Comparison of ENCODE assay signal across 15 mouse cellular contexts in genomic region chr2:38608831-38609309, GRCm38 (mm10). TPM values are rescaled to one million over a fixed set of nuclear protein-coding genes. Genes with fewer than 3 reads are reported as not detected.
A peak's percentile ranks its signal among the peaks of the same experiment; 100 is the strongest.
DNase-seq lines count a peak whose midpoint lies in the region; ATAC-seq and TF ChIP-seq lines count a peak whose summit lies in the region.
"Had no signal": no experiment of that assay in that cellular context is flagged by ENCODE, and none has a peak within 500 bp of the region (broad histone marks: within the 10 kb centered on the region; RNA-seq: fewer than 3 reads in every experiment).

No protein-coding gene starts in this region.

- peak overlapping the region; percentile 85 for H3K27ac ChIP-seq in gastrocnemius, adult 2 months
- 0 out of 2 replicates have a peak overlapping the region, but pooled peaks have one; percentile 2 for H3K27ac ChIP-seq in forebrain, embryonic 16.5 days (ENCODE audit: low read length)
- peak overlapping the region; percentile 63 for H3K27ac ChIP-seq in midbrain, embryonic 12.5 days (replicated peaks)
- H3K27ac ChIP-seq: liver, embryonic 14.5 days had no signal

- H3K4me2 ChIP-seq in forebrain, embryonic 16.5 days (ENCODE audit: low read length) = no peak overlapping the region
- 0 out of 2 replicates have a peak overlapping the region, but pooled peaks have one; percentile 9 for H3K4me2 ChIP-seq in midbrain, embryonic 12.5 days (replicated peaks)

- intact Hi-C loops in gastrocnemius, adult 2 months (cut with DNase I) = no loop called here

- peak; percentile 59 for ATAC-seq in forebrain, embryonic 16.5 days
- peak; percentile 38; the same call in 1 of the 2 replicates for ATAC-seq in midbrain, embryonic 12.5 days (ENCODE audit: low FRiP score, low read depth)

- H3K36me3 ChIP-seq in forebrain, embryonic 16.5 days (ENCODE audit: control insufficient read depth, insufficient read depth) = no peaks in the 10 kb centered on the region
- 0 out of 2 replicates have a peak, but pooled peaks cover 11% of the 10 kb centered on the region for H3K36me3 ChIP-seq in midbrain, embryonic 12.5 days

- 37% methylated on average over 5 of the region's 5 CpGs for WGBS in forebrain, embryonic 16.5 days
- 74% methylated on average over 5 of the region's 5 CpGs for WGBS in midbrain, embryonic 12.5 days

- no peak for DNase-seq in gastrocnemius, adult 2 months
- no peak for DNase-seq in gastrocnemius, adult 8-10 months (ENCODE audit: low spot score in 2 of 2)
- DNase-seq in 416B (ENCODE audit: low read depth) = peak; percentile 46
- DNase-seq in spleen, postnatal 4 days (ENCODE audit: low spot score in 2 of 2) = no peak
- no peak for DNase-seq in adrenal gland, postnatal 14 days
- DNase-seq in adrenal gland, adult 2 months = no peak
- DNase-seq: B cell, adult 2 months; cerebellum, adult 2 months; embryo, embryonic 11 days; kidney, adult 8-10 months; thymus, adult 18-20 months had no signal

- TF ChIP-seq CTCF in gastrocnemius, adult 2 months (IDR thresholded peaks at IDR 0.05) = no peak

- no peaks in the 10 kb centered on the region for H3K27me3 ChIP-seq in forebrain, embryonic 16.5 days (replicated peaks; ENCODE audit: control insufficient read depth, insufficient read depth, low read length)
- no peaks in the 10 kb centered on the region for H3K27me3 ChIP-seq in midbrain, embryonic 12.5 days

- H3K9me3 ChIP-seq in forebrain, embryonic 16.5 days (ENCODE audit: control insufficient read depth, low read length) = no peaks in the 10 kb centered on the region
- H3K9me3 ChIP-seq in midbrain, embryonic 12.5 days = no peaks in the 10 kb centered on the region

- no peak overlapping the region for H3K9ac ChIP-seq in forebrain, embryonic 16.5 days (replicated peaks; ENCODE audit: low read depth, low read length)
- no peak overlapping the region for H3K9ac ChIP-seq in midbrain, embryonic 12.5 days (replicated peaks)
- H3K9ac ChIP-seq: liver, embryonic 14.5 days had no signal

- no peak overlapping the region for H3K4me3 ChIP-seq in gastrocnemius, adult 2 months
- H3K4me3 ChIP-seq in forebrain, embryonic 16.5 days (replicated peaks; ENCODE audit: low read length) = no peak overlapping the region
- H3K4me3 ChIP-seq in midbrain, embryonic 12.5 days = no peak overlapping the region
- H3K4me3 ChIP-seq: myocyte had no signal

- H3K4me1 ChIP-seq in forebrain, embryonic 16.5 days (replicated peaks; ENCODE audit: control insufficient read depth, insufficient read depth, low read length) = peaks cover 17% of the 10 kb centered on the region
- peaks cover 28% of the 10 kb centered on the region for H3K4me1 ChIP-seq in midbrain, embryonic 12.5 days

RNA-seq across cellular contexts. Expression of gene Psmb7, which starts 35.0 kb away (rescaled TPM):
- 100 to 1,000 TPM; 295 to 298 TPM for total RNA-seq in gastrocnemius, adult 2 months (2021)
- total RNA-seq in gastrocnemius, adult 8-10 months (2022) = 100 to 1,000 TPM; 311 to 333 (median 328) TPM
- 289 and 291 TPM in 2 replicates for polyA plus RNA-seq in forebrain, embryonic 16.5 days (2015; fragmentation: Nextera tagmentation; extraction: Ambion mirVana)
- polyA plus RNA-seq in midbrain, embryonic 12.5 days (2016; fragmentation: Nextera tagmentation; extraction: Ambion mirVana) = 273 and 282 TPM in 2 replicates
- total RNA-seq in adrenal gland, postnatal 14 days (2021) = 261 and 270 TPM in 2 replicates
- total RNA-seq in adrenal gland, adult 2 months (2021) = 100 to 1,000 TPM; 278 to 283 TPM
- polyA plus RNA-seq in adrenal gland, adult 2 months (2012; rRNA removed) = 25.0 and 29.1 TPM in 2 replicates

Comparison
In these comparisons a context has a peak if more than half of its experiments do, and no peak if none do; other contexts are left out.
1. H3K27ac ChIP-seq: peak in every context shown above with its lines; median percentile 85 in gastrocnemius, adult 2 months; 63 in midbrain, embryonic 12.5 days; 2 in forebrain, embryonic 16.5 days.